Mouse (Mus musculus) MEL (cell line): Measurements from ENCODE around the gene Ugt1a10.
"Not testable (repeated sequence)": the region's sequence is repeated elsewhere in the genome, so short reads cannot be mapped to it uniquely, and the experiment has no call there.

ENCODE experiments used
- CTCF ChIP-seq, 3 experiments: IDR thresholded peaks in 2 of 3; conservative IDR thresholded peaks in 1 of 3; 2 replicates each; pipeline ENCODE4 v1.5.1; 2011 to 2012; ENCODE audit warnings: low read length in 3 of 3, low read depth in 2 of 3, mild to moderate bottlenecking in 2 of 3, improper control_type of control experiment in 1 of 3, inconsistent platforms in 1 of 3, mixed read lengths in 1 of 3, moderate library complexity in 1 of 3; ENCODE audit not compliant: control insufficient read depth in 1 of 3, insufficient read depth in 1 of 3, poor library complexity in 1 of 3, severe bottlenecking in 1 of 3
- EP300 ChIP-seq, 2 experiments: IDR thresholded peaks; 2 replicates each; pipeline ENCODE4 v1.6.1; 2011; ENCODE audit warnings: improper control_type of control experiment in 2 of 2, low read length in 2 of 2, low read depth in 1 of 2, mild to moderate bottlenecking in 1 of 2
- ETS1 ChIP-seq: IDR thresholded peaks from 2 replicates; pipeline ENCODE4 v1.6.1; 2012; ENCODE audit warnings: low read depth, mild to moderate bottlenecking, inconsistent platforms, low read length, improper control_type of control experiment, moderate library complexity
- HCFC1 ChIP-seq: IDR thresholded peaks from 2 replicates; pipeline ENCODE4 v1.6.1; 2012; ENCODE audit warnings: low read depth, mild to moderate bottlenecking, inconsistent platforms, low read length, improper control_type of control experiment, moderate library complexity
- MEF2A ChIP-seq: IDR thresholded peaks from 2 replicates; pipeline ENCODE4 v1.6.1; 2014; ENCODE audit warnings: low read depth, mild to moderate bottlenecking, inconsistent platforms, low read length, improper control_type of control experiment; ENCODE audit not compliant: poor library complexity, insufficient replicate concordance, severe bottlenecking; ENCODE audit errors: extremely low read depth
- NRF1 ChIP-seq: IDR thresholded peaks from 2 replicates; pipeline ENCODE4 v1.6.1; 2014; ENCODE audit warnings: low read depth, mild to moderate bottlenecking, inconsistent platforms, low read length, improper control_type of control experiment, moderate library complexity; ENCODE audit not compliant: poor library complexity, insufficient read depth, severe bottlenecking
- POLR2A ChIP-seq, 2 experiments: IDR thresholded peaks; 2 replicates each; pipeline ENCODE4 v1.6.1; 2011 to 2012; ENCODE audit warnings: low read length in 2 of 2, mild to moderate bottlenecking in 2 of 2, control low read depth in 1 of 2, improper control_type of control experiment in 1 of 2, low read depth in 1 of 2, moderate library complexity in 1 of 2; ENCODE audit not compliant: control insufficient read depth in 1 of 2, insufficient read depth in 1 of 2, poor library complexity in 1 of 2
- TAL1 ChIP-seq: IDR thresholded peaks from 2 replicates; pipeline ENCODE4 v1.6.1; 2012; ENCODE audit warnings: mild to moderate bottlenecking, inconsistent platforms, low read length, moderate library complexity, mixed read lengths
- USF1 ChIP-seq: IDR thresholded peaks from 2 replicates; pipeline ENCODE4 v1.6.1; 2014; ENCODE audit warnings: low read depth, mild to moderate bottlenecking, inconsistent platforms, low read length, improper control_type of control experiment, moderate library complexity

- not testable (repeated sequence) for TF ChIP-seq MEF2A; HCFC1; POLR2A (IDR thresholded peaks at IDR 0.05; ENCODE audit: control insufficient read depth in 1 of 2, insufficient read depth in 1 of 2, low read depth in 1 of 2, low read length in 2 of 2, poor library complexity in 1 of 2); TAL1; NRF1; CTCF (IDR thresholded peaks at IDR 0.05 in 2 of 3, conservative IDR thresholded peaks at IDR 0.05 in 1 of 3; ENCODE audit: control insufficient read depth in 1 of 3, insufficient read depth in 1 of 3, low read depth in 2 of 3, low read length in 3 of 3, poor library complexity in 1 of 3, severe bottlenecking in 1 of 3); ETS1; USF1; EP300 (IDR thresholded peaks at IDR 0.05; ENCODE audit: low read depth in 1 of 2, low read length in 2 of 2)
These were observed 75.0 kb downstream of the Ugt1a10 start for GRCm38 (mm10) chr1:88130223-88130622.
